Mouse (Mus musculus) midbrain, embryonic 14.5 days (tissue): Measurements from ENCODE around the gene Zzz3. TPM values are rescaled to one million over a fixed set of nuclear protein-coding genes. Genes with fewer than 3 reads are reported as not detected.

ENCODE experiments used
- ATAC-seq: fragments of 200-750 bp; cut with Nextera tagmentation; 2 replicates; pipeline ENCODE4 v1.8.0; 2017; ENCODE audit warnings: moderate number of reproducible peaks, moderate library complexity; ENCODE audit not compliant: low FRiP score, low TSS enrichment
- DNase-seq: peaks from one replicate; pipeline ENCODE4 v3.0.0-alpha.2; 2015
- H3K27ac ChIP-seq: fragments of 300-500 bp; sonication (generic); replicated peaks from 2 replicates; pipeline ENCODE4 v1.5.1; 2014; ENCODE audit warnings: mild to moderate bottlenecking, low read depth, low read length, moderate library complexity
- H3K27me3 ChIP-seq: fragments of 300-500 bp; sonication (generic); 2 replicates; pipeline ENCODE4 v1.6.1; 2014; ENCODE audit warnings: low read length, control low read depth, mixed read lengths; ENCODE audit not compliant: control insufficient read depth, insufficient read depth
- H3K36me3 ChIP-seq: fragments of 300-500 bp; sonication (generic); 2 replicates; pipeline ENCODE4 v1.6.1; 2014; ENCODE audit warnings: low read length, control low read depth; ENCODE audit not compliant: control insufficient read depth, insufficient read depth
- H3K4me1 ChIP-seq: fragments of 300-500 bp; sonication (generic); 2 replicates; pipeline ENCODE4 v1.6.1; 2014; ENCODE audit warnings: mild to moderate bottlenecking, antibody characterized with exemption, low read length, control low read depth; ENCODE audit not compliant: control insufficient read depth, insufficient read depth
- H3K4me2 ChIP-seq: fragments of 300-500 bp; sonication (generic); 2 replicates; pipeline ENCODE4 v1.6.1; 2014; ENCODE audit warnings: mild to moderate bottlenecking, low read length, moderate library complexity
- H3K4me3 ChIP-seq: fragments of 300-500 bp; sonication (generic); replicated peaks from 2 replicates; pipeline ENCODE4 v1.5.1; 2014; ENCODE audit warnings: low read depth, low read length
- H3K9ac ChIP-seq: fragments of 300-500 bp; sonication (generic); replicated peaks from 2 replicates; pipeline ENCODE4 v1.6.1; 2014; ENCODE audit warnings: mild to moderate bottlenecking, low read length, moderate library complexity
- H3K9me3 ChIP-seq: fragments of 300-500 bp; sonication (generic); 2 replicates; pipeline ENCODE4 v1.6.1; 2016; ENCODE audit warnings: low read length, control low read depth, mixed read lengths; ENCODE audit not compliant: control insufficient read depth
- WGBS: fragments of 180-500 bp; shearing (Covaris S2); extraction: QIAGEN DNeasy Blood & Tissue Kit; methylation state at CpG from one replicate; pipeline ENCODE4 v1.1.7; 2014; 5-methylcytosine and 5-hydroxymethylcytosine counted together
- polyA plus RNA-seq: library from polyadenylated mRNA; unstranded; fragments of >200 nt; fragmentation: Nextera tagmentation; extraction: Ambion mirVana; gene quantifications from 2 replicates; pipeline ENCODE4 v1.2.1, GENCODE M21; 2014

Zzz3 gene
- polyA plus RNA-seq, 1 experiment from 2014 or later = 46.7 TPM

DNA sequence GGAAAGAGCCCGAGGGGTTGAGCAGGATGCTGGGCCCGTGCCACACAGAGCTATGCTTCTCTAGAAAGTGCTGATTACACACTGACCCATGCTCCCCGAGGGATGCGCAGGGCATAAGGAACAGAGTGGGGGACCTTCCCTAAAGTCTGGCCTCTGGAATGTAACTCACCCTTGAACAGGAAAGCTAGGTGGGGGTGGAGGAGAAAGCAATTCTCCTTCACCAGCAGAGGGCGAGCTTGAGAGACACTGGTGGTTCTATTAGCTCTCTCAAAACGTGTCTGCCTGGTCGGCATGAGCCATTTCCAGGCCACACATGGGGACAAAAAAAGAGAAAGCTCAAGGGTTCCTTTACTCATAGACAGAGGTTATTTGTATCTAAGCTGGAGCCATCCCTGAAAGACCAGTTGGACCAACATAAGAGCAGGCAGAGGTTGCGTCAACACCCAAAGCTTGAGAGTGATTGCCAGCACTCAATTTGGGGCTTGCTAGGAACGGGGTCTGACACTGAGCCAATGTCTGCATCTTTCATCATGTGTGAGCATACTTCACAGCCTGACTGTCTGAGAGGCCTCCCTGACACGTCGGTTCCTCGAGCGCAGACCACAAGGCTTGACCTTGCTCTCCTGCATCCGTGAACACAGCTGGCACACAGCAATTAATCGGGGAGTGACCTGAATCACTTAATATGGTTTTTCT is 79.5 kb downstream of the Zzz3 start:
- DNase-seq (peak; percentile 83), ATAC-seq (no peak)
- no peak overlapping the region for H3K4me3 ChIP-seq
- no peak overlapping the region for H3K4me2 ChIP-seq
- no peaks in the 10 kb centered on the region for H3K27me3 ChIP-seq
- H3K36me3 ChIP-seq = no peaks in the 10 kb centered on the region
- 60% methylated on average over 15 of the region's 15 CpGs for WGBS
- no peaks in the 10 kb centered on the region for H3K9me3 ChIP-seq
- peaks cover 7% of the 10 kb centered on the region; the same call in 1 of the 2 replicates for H3K4me1 ChIP-seq
- no peak overlapping the region for H3K27ac ChIP-seq
- no peak overlapping the region for H3K9ac ChIP-seq

DNA sequence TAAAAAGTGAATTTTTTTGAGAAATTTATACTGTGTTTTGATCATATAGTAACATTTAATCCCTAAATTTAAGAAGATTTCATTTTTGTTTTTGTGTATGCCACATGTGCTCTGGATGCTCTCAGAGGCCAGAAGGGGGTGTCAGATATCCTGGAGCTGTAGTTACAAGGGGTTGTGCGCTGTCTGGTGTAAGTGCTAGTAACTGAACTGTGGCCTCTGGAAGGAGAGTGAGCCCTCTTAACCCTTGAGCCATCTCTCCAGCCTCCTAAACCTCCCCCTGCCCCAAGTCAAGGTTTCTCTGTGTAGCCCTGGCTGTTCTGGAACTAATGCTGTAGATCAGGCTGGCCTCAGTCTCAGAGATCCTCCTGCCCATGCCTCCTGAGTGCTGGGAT is 80.0 kb downstream of the Zzz3 start:
- Histone ChIP-seq H3K36me3 (no peaks in the 10 kb centered on the region), H3K4me3 (no peak overlapping the region), H3K27ac (no peak overlapping the region), H3K4me2 (no peak overlapping the region), H3K9me3 (no peaks in the 10 kb centered on the region), H3K27me3 (no peaks in the 10 kb centered on the region), H3K4me1 (peaks cover 7% of the 10 kb centered on the region; the same call in 1 of the 2 replicates), H3K9ac (no peak overlapping the region)
- DNase-seq (no peak), ATAC-seq (no peak)
- WGBS = 86% methylated on average over 1 of the region's 1 CpGs

DNA sequence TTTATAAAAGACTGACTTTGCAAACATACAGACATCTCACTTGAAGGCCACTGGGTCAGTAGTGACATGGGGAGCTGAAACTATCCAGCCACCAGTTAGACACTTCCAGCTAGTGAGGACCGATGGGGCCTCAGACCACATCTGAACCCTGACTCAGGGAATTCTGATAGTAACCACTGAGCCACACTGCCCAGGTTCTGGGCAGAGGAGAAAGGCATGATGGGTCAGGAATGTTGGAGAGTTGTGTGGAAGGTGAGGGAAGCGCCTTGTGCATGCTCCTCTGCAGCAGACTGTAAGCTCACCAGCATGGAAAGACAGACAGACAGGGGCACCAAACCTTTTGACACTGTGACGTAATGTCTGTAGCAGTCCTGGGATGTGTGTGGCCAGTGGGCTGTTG is 80.6 kb downstream of the Zzz3 start:
- Histone ChIP-seq H3K4me1 (peaks cover 7% of the 10 kb centered on the region; the same call in 1 of the 2 replicates), H3K27me3 (no peaks in the 10 kb centered on the region), H3K27ac (no peak overlapping the region), H3K4me3 (no peak overlapping the region), H3K36me3 (no peaks in the 10 kb centered on the region), H3K9ac (no peak overlapping the region), H3K9me3 (no peaks in the 10 kb centered on the region), H3K4me2 (no peak overlapping the region)
- DNase-seq (no peak), ATAC-seq (no peak)
- 97% methylated on average over 3 of the region's 3 CpGs for WGBS

DNA sequence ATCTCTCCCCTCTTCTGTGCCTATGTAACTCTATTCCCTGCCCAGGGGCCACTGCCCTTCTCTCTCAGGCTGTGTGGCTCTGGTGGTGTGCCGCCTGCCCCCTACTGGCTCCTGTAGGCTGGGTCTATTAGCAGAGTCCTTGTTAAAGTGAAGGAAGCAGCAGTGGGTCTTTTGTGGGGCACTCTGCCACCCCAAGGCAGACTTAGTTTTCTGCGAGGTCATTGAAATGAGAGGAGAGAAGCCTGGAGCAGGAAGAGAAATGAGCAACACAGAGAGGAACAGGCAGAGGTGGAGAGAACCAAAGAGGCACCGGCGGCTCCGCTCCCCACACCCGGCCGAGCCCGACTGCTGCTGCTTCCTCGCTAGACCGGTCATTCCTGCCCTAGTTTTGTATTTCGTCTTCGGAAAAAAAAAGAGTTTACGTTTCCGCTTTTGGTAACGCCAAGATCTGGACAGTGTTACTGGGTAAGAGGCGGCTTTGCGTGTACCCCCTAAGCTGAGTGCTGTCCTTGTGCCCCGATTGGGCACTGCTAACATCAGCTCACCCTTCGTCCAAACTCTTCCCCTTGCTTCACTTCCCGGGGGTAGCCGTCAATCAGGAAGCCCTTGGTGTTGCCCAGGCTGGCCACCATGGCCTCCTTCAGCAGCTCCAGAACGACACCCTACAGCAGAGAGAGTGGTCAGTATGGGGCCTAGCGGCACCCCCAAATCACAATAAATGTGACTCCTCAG is 82.7 kb downstream of the Zzz3 start:
- H3K36me3 ChIP-seq = no peaks in the 10 kb centered on the region
- WGBS = 5% methylated on average over 23 of the region's 23 CpGs
- DNase-seq = peak; percentile 72
- ATAC-seq = peak; percentile 54
- H3K27ac ChIP-seq = no peak overlapping the region
- no peaks in the 10 kb centered on the region for H3K9me3 ChIP-seq
- peaks cover 7% of the 10 kb centered on the region; the same call in 1 of the 2 replicates for H3K4me1 ChIP-seq
- no peaks in the 10 kb centered on the region for H3K27me3 ChIP-seq
- H3K4me2 ChIP-seq = peak overlapping the region; percentile 51
- H3K9ac ChIP-seq = peak overlapping the region; percentile 9; the same call in 1 of the 2 replicates
- H3K4me3 ChIP-seq = peak overlapping the region; percentile 20

DNA sequence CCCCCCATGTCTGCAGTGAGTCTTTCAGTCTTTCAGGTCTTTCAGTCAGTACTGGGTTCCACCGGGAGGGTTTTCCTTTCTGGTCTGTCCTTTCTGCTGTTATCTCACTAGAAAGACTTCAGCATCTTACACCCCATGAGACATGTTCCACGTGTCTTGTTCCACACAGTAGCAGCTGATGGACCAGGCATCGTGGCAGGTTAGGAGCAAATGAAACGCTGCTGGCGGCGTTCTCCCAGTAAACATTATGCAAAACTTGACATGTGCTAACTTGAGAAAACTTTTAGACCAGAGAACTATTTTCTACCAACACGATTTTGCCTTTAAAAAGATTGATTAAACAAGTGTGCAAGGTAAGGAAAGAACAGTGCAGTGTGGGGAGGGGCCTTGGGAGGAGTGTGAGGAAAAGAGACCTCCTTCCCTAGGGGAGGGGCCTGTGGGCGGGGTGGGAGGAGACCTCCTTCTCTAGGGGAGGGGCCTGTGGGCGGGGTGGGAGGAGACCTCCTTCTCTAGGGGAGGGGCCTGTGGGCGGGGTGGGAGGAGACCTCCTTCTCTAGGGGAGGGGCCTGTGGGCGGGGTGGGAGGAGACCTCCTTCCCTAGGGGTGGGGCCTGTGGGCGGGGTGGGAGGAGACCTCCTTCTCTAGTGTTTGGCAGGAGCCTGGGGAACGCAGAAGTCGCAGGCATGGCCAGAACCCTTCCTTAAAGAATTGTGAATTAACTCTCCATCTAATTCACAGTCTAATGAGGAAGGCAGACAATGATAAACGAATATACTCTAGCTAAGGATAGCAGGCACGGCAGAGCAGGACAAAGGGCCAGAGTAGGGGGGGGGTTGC is 83.5 kb downstream of the Zzz3 start:
- no peaks in the 10 kb centered on the region for H3K36me3 ChIP-seq
- H3K4me3 ChIP-seq = peak overlapping the region; percentile 20; the same call in 1 of the 2 replicates
- DNase-seq (peak; percentile 59), ATAC-seq (peak; percentile 53; the same call in 1 of the 2 replicates)
- H3K4me2 ChIP-seq = peak overlapping the region; percentile 51
- H3K27me3 ChIP-seq = no peaks in the 10 kb centered on the region
- WGBS = 3% methylated on average over 15 of the region's 16 CpGs
- no peak overlapping the region for H3K27ac ChIP-seq
- H3K9ac ChIP-seq = no peak overlapping the region
- H3K4me1 ChIP-seq = peaks cover 7% of the 10 kb centered on the region; the same call in 1 of the 2 replicates
- no peaks in the 10 kb centered on the region for H3K9me3 ChIP-seq

DNA sequence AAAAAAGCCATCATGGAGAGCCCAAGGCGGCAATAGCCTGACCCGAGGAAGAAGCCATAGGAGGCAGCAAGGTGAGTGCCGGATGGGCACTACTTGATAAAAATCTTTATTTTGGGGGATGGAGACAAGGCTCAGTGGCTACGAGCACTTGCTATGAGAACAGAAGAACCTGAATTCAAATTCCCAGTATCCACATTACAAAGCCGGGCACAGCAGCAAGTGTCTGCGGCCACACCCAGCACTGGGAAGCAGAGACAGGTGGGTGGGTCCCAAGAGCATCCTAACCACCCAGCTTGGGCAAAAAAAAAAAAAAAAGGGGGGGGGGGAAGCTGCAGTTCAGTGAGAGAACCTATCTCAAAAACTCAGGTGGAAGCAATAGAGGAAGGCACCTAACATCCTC is 85.1 kb downstream of the Zzz3 start:
- Histone ChIP-seq H3K4me2 (no peak overlapping the region), H3K36me3 (no peaks in the 10 kb centered on the region), H3K27me3 (no peaks in the 10 kb centered on the region), H3K9me3 (no peaks in the 10 kb centered on the region), H3K9ac (no peak overlapping the region), H3K27ac (no peak overlapping the region), H3K4me3 (no peak overlapping the region), H3K4me1 (peaks cover 12% of the 10 kb centered on the region; the same call in 1 of the 2 replicates)
- no peak for DNase-seq
- ATAC-seq = no peak
- 94% methylated on average over 6 of the region's 6 CpGs for WGBS

DNA sequence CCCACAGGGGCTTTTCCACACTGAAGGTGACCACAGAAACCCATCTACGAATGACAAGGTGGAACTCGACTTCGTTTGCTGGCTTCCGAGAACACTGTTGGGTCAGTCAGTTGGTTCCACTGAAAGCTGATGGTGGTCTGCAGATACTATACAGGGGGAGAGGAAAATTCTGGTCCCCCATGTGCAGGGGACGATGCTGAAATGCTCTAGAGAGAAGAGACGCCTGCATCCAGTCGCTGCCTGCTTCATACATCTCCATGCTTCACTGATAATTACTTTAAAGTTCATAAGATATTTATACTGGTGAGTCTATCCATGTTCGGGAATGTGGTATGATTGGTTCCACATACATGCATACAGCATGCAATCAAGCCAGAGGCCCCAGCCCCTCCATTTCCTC is 86.9 kb downstream of the Zzz3 start:
- Histone ChIP-seq H3K9ac (no peak overlapping the region), H3K4me2 (no peak overlapping the region), H3K27ac (no peak overlapping the region), H3K36me3 (no peaks in the 10 kb centered on the region), H3K27me3 (no peaks in the 10 kb centered on the region), H3K4me3 (no peak overlapping the region), H3K9me3 (no peaks in the 10 kb centered on the region), H3K4me1 (peaks cover 12% of the 10 kb centered on the region; the same call in 1 of the 2 replicates)
- 74% methylated on average over 8 of the region's 8 CpGs for WGBS
- no peak for ATAC-seq
- DNase-seq = no peak

DNA sequence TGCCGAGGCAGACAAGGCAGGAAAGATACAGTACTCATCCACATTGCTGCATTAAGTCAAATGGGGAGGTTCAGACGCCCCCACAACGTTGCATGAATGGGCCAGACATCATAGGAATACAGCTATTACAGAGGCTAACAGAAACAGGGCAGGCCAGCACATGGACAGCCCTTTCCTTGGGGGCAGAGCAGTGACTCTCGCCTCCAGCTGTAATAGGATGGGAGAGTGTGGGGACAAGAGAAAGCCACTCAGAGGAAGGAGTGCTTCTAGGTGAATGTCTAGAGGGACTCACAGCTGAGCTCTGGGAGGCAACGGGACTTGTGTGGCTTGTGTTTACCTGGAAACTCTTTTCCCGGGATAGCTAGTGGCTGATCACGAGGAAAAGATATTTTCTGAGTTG is 88.5 kb downstream of the Zzz3 start:
- Histone ChIP-seq H3K36me3 (no peaks in the 10 kb centered on the region), H3K4me2 (no peak overlapping the region), H3K4me3 (no peak overlapping the region), H3K27ac (peak overlapping the region; percentile 60; the same call in 1 of the 2 replicates), H3K27me3 (no peaks in the 10 kb centered on the region), H3K4me1 (0 out of 2 replicates have a peak, but pooled peaks cover 5% of the 10 kb centered on the region), H3K9me3 (no peaks in the 10 kb centered on the region), H3K9ac (no peak overlapping the region)
- DNase-seq (no peak), ATAC-seq (no peak)
- WGBS = 56% methylated on average over 7 of the region's 7 CpGs
